Mouse (Mus musculus): Measurements from ENCODE around the gene Dvl3.

DNA sequence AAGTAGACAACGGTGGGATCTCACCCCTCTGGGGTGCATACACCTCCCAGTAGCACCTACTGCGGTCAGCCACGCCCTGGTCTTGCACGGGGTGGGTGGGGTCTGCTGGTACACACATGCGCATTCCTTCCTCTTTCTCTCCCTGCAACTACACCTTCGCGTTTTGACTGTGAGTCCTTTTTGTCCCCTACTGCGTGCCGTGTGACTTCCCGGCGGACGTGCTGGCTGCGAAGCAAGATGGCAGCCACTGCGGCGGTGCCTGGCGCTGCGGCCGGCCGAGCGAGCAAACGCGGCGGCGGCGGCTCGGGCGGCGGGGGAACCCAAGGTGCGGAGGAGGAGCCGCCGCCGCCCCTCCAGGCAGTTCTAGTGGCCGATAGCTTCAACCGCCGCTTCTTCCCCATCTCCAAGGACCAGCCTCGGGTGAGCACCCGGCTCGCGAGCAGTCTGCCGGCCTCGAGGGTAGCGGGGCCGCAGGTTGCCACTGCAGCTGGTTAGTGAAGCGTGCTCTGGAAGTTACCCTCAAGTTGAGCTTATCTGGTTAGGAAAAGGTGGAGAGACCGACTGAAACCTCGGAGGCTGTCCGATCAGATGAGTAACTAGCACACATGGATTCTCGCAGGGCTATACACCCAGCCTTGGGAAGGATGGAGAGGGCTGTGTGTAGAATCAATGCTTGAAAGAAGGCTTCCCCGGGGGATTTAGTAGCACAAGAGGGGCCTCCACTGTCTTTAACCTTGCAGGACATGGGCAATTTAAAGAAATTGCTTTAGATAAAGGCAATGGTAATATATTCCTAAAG is 17.9 kb upstream of the Dvl3 start, which contains the start of gene Eif2b5:
- peak; percentile 82 for TF ChIP-seq POLR2A (IDR thresholded peaks at IDR 0.05; ENCODE audit: borderline replicate concordance, extremely low read depth, insufficient read depth, insufficient read length, poor library complexity, severe bottlenecking)
- TF ChIP-seq CTCF (IDR thresholded peaks at IDR 0.05; ENCODE audit: borderline replicate concordance, extremely low read depth, insufficient read depth, insufficient read length) = no peak

Data from brain, embryonic 14.5 days (tissue).